Mouse (Mus musculus) layer of hippocampus, adult 9-11 months (tissue): ENCODE measurements around the gene Ica1.
A peak's percentile ranks its signal among the peaks of the same experiment; 100 is the strongest.

Experiments used
- DNase-seq: peaks from one replicate; pipeline ENCODE4 v3.0.0; 2022

Ica1 gene

GRCm38 (mm10) chr6:8741659-8742058, 36.6 kb downstream of the Ica1 start:
- DNase-seq = no peak

GRCm38 (mm10) chr6:8740092-8740491, 38.2 kb downstream of the Ica1 start:
- DNase-seq = no peak

- DNase-seq = no peak
These were observed 39.9 kb downstream of the Ica1 start for GRCm38 (mm10) chr6:8738396-8738795.

GRCm38 (mm10) chr6:8736493-8736820, 41.8 kb downstream of the Ica1 start:
- no peak for DNase-seq

GRCm38 (mm10) chr6:8735657-8736492, 42.4 kb downstream of the Ica1 start:
- peak; percentile 52 for DNase-seq

DNA sequence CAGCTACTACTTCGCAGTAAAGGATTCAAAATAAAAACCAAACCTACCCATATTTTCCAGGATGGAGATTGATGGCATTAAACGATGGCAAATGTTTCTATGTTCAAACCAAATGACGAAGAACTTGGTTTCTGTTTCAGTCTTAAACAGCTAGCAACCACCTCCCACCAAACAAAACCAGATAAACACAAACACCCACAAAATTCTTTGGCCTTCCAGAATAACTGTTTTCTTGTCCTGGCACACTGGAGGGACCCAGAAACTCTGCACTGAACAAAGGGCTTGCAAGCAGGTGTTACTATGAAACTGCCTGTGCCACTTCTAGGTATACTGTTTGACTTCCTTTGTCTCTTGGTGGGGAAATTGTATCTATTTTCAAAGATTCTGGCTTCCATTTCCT, 43.2 kb downstream of the Ica1 start:
- no peak for DNase-seq

DNA sequence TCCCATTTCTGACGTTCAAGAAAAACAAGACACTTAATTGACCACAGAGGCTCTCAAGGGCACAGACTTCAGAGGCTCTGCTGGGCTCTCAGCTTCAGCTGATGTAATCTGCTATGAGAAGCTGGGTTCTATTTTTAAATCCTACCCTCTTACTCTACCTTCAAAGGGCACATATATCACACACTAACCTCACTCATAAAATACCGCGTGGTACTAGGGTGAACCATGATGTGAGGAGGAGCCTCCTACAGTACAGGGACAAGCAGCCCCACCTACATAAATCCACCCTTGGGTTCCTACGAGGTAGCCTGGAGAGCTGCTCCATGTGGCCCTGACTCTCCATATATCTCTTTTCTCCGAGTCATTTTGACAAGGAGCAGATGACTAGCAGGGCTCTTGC, 45.8 kb downstream of the Ica1 start:
- no peak for DNase-seq

GRCm38 (mm10) chr6:8731656-8732191, 46.6 kb downstream of the Ica1 start:
- no peak for DNase-seq

DNA sequence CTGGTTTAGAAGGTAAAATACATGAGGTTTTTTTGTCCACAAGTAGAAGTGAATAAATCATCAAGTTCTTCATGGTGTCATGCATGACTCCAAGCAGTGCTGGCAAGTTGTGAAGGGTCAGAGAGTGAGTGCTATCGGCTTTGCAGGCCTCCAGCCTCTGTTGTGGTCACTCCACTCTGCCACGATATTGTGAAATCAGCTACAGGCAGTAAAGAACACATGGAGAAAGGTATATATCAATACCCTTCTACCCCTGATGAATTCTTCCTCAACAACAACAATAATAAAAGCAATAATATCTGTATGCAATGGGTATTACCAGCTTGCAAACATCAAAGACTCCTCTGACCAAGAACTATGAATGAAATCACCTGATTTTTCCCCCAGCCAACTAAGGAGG, 47.9 kb downstream of the Ica1 start:
- no peak for DNase-seq

DNA sequence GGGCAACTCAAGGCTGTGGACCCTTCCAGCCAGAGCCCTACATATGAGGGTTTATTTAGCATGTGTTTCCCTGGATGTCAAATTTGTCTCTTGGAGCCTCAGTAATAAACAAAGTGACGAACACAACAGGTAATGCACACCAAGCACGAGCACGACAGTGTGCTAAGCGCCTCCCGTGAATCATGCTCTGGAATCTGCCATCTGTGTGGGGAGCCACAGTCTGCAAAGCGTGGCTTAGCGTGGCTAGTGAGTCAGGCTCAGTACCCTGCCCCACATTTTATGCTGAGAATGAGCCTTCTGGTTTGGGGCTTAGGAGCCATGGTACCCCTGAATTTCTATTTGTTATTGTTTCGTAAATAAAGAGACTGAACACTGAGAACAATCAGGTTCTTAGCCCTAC, 50.5 kb downstream of the Ica1 start:
- no peak for DNase-seq

DNA sequence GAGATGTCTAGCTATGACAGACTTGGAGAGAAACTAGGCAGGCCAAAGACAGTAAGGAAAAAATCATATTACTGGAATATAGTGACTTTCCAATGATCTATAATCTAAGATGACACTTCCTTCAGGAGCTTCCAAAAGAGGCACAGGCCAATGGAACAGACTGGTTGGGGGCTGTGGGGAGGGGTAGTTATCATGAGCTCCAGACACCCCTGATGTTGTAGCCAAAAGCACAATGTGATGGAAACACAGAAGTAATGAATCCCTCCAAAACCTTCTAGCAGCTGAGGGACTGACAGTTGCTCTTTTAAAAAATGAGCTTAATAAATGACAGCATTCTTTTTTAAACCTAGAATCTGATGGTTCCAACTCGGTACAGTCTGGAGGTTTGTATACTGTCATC, 52.7 kb downstream of the Ica1 start:
- DNase-seq = no peak

DNA sequence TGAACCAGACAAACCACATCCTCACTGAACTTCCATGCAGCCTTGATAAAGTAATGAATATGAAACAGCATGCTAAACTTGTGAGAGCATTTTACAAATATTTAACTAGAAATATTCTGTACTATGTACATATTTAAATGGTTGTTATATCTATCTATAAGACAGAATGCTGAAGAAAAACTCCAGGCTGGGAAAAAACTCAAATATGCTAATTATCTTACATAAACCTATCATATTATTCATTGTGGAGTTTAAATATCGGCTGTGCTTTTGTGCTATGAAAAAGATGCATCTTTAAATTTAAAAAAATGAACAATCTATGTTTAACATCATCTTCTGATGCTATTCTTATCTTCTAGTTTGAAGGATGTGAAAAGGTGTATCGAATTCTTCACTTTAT, 58.6 kb downstream of the Ica1 start:
- DNase-seq = no peak

- DNase-seq = no peak
These were observed 60.3 kb downstream of the Ica1 start for GRCm38 (mm10) chr6:8717967-8718366.

GRCm38 (mm10) chr6:8716539-8716938, 61.7 kb downstream of the Ica1 start:
- DNase-seq = no peak

DNA sequence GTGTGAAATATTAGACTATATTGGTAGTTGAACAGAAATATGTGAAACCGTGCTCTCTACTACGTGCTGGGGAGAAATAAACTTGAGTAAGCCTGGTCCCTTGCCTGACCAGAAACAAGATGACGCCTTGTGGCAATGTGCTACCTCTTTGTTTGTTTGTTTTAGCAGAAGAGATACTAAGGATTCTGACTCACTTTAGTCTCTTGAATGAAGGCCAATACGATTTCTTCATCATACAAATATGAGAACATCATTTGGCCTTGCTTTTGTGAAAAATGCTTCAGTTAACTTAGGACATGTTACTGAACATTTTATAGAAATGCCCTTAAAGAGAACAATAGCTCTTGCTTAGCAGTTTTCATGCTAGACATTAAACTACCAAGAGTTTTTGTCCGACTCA, 67.0 kb downstream of the Ica1 start:
- no peak for DNase-seq

DNA sequence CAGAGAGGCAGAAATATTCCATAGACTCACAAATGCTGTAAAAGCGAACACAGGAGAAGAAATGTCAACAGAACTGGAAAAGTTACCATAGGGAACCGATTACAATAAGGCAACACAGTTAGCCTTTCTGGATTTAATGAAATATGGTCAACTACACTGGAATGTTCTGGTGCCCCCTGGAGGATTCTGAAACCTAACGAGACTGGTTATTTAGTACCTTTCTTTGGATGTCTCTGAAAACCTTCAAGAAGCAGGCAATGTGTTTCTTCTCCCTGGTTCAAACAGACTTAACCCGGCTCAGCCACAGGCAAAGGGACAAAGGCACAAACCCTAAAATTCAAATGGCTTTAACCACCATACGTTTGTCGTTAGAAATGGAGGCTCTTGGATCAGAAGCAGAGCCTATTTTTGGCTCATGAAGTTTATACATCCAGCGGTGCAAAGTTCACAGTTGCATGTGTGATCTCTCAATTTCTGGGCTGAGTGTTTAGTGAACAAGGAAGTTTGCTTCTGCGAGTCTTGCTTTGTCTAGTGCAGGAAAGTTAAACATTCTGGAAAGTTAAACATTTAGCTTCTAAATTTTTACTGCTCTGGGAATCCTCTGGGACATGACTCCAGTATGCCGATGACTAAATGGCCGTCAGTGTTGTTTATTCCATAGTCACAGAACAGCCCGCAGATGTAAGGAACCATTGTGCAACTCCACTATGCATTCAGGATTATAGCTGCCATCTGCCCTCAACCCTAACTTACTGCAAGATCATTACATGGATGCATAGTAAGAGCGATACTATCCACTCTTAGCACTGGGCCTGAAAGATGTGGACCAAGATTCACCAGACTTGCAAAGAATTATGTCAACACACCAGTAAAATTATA, 83.4 kb downstream of the Ica1 start:
- DNase-seq = no peak

DNA sequence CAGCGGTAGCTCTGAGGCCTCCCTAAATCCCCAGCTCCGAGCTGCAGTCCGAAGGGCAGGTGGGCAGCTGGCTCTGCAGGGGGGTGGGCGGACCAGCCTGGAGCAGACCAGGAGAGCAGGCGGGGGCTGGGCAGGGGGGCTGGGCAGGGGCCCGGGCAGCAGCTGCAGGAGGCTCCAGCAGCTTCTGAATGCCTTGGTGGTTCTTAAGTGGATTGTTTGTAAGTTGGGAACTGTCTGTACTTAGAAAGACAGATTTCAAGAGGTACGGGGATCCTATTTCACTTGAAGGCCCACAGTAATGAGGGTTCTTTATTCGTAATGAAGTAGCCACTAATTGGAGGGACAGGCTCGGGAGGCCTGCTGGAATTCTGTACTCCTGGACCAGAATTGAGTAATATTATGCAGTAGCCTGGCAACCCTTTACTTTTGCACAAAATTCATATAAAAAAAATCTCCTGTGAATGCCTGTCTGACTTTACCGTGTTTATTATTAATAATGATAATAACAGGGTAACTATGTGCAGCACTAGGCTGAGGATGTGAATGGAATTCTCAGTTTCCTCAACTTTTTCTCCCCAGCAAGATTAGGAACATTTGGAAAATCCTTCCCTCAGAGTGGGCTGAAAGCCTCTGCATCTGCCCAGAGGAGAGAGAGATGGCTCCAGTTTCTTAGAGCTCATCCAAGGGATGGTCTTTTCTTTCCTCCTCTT, 84.2 kb downstream of the Ica1 start:
- no peak for DNase-seq

DNA sequence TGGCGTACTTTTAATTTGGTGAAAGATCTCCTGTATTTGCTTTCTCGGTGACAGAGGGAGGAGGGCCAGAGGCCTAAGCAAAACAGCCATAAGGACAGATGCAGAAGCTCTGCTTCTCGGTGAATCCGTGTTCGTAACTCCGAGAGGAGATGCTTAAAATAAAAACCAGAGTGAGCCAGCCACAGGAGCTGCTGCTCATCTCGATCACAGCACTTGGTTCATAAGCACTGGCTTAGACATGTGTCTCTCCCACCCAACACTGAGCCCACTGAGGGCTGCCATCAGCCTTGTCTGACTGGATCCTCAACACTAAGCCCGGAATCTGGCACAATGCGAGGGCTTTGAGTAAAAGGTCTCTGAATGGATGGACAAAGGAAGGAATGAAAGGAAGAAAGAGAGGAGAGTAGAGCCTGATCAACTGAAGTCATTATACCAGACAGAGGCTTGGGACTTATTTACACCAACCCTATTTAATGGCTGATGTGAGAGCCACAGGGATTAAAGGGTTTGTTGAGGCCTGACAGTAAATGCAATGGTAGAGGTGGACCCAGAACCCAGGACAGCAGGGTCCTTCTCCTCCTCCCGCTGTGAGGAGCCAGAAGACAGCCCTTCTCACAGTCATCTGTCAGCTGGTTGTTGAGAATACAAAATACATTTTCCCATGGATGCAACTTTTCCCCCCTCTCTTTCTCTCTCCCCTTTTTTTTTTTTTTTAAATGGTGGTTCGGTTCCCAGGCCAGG, 85.0 kb downstream of the Ica1 start:
- DNase-seq = no peak

DNA sequence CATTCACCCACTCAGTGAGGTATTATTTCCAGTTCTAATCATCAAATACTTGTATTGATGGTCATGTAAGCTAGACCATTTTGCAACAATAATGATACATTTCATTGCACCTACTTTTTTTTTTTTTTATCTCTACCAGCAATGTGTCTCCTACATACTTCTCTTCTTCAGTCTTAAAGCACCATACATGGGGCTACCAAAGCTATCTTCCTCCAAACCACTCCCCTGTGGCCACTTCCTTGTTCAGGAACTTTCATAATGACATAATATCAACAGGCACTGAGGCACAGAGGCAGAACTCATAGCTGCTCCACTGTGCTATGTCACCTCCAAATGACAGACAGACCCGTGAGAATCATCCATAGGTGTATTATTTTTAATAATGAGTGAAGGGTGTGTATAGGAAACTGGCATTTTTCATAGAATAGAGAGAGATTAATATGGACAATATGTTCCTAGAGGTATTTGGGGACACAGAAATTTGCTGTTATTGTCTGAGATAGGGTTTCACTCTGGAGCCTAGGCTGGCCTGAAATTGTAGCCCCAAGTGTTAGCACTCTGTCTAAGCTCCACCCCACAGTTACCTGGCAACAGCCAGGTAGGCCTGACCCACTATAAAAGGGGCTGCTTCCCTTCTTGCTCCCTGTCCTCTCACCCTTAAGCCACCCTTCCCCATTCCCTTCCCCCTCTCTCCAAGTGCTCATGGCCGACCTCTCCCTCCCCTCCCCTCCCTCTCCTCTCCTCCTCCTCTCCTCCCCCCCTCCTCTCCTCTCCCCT, 86.9 kb downstream of the Ica1 start:
- no peak for DNase-seq

- DNase-seq = no peak
These were observed 87.8 kb downstream of the Ica1 start for GRCm38 (mm10) chr6:8690441-8690840.

- DNase-seq = no peak
These were observed 91.4 kb downstream of the Ica1 start for GRCm38 (mm10) chr6:8686678-8687580.
